Mouse (Mus musculus): ENCODE results near the gene Gm13030. TPM values are rescaled to one million over a fixed set of nuclear protein-coding genes. Genes with fewer than 3 reads are reported as not detected.
A peak's percentile ranks its signal among the peaks of the same experiment; 100 is the strongest.
"Not testable (repeated sequence)": the region's sequence is repeated elsewhere in the genome, so short reads cannot be mapped to it uniquely, and the experiment has no call there.

Gene Gm13030
- polyA plus RNA-seq, 1 experiment from 2014 or later = not detected

DNA sequence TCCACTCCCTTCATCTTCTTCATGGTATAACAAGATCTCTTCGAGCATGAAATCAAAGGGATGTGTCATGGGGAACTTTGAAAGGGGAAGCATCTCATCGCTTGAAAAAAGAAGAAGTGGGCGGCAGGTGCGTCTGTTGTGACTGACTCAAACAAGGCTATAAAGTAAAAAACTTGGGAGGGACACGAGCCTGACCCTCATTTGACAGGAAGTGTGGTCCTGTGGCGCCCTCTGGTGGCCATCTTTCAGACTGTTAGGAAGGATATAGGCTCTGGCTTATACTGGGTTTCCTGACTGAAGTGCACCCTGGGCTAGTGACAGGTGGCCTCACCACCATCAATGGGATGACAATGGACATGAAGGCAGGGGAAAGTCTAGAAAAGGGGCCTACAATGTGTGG is 10.5 kb upstream of the Gm13030 start:
- Histone ChIP-seq H3K27ac (no peak overlapping the region), H3K9me3 (no peaks in the 10 kb centered on the region), H3K4me3 (no peak overlapping the region), H3K27me3 (ENCODE audit: insufficient read depth, poor library complexity, severe bottlenecking) (peaks cover 38% of the 10 kb centered on the region), H3K36me3 (no peaks in the 10 kb centered on the region), H3K4me1 (replicated peaks) (peaks cover 25% of the 10 kb centered on the region)
- WGBS = 19% methylated on average over 6 of the region's 6 CpGs
- peak; percentile 82 for DNase-seq (ENCODE audit: low spot score)

DNA sequence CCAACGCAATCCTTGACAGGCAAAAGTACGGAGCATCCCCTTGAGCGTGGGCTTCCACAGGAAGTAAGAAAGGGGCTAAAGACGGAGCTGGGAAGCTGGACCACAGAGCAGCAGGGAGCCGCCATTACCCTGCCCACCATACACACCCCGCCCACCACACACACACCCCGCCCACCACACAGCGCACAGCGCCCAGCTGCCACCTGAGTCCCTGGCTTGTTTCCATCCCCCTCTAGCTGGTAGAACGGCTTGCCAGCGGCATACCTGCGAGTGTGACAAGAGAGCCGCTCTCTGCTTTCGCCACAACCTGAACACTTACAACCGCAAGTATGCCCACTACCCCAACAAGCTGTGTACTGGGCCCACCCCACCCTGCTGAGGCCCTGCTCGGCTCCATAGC is 8.4 kb upstream of the Gm13030 start:
- peak; percentile 31 for DNase-seq (ENCODE audit: low spot score)
- no peaks in the 10 kb centered on the region for H3K36me3 ChIP-seq
- peaks cover 34% of the 10 kb centered on the region for H3K4me1 ChIP-seq (replicated peaks)
- peak overlapping the region; percentile 64 for H3K27ac ChIP-seq
- peaks cover 38% of the 10 kb centered on the region for H3K27me3 ChIP-seq (ENCODE audit: insufficient read depth, poor library complexity, severe bottlenecking)
- H3K4me3 ChIP-seq = peak overlapping the region; percentile 33; the same call in 1 of the 2 replicates
- no peaks in the 10 kb centered on the region for H3K9me3 ChIP-seq
- 12% methylated on average over 16 of the region's 16 CpGs for WGBS

DNA sequence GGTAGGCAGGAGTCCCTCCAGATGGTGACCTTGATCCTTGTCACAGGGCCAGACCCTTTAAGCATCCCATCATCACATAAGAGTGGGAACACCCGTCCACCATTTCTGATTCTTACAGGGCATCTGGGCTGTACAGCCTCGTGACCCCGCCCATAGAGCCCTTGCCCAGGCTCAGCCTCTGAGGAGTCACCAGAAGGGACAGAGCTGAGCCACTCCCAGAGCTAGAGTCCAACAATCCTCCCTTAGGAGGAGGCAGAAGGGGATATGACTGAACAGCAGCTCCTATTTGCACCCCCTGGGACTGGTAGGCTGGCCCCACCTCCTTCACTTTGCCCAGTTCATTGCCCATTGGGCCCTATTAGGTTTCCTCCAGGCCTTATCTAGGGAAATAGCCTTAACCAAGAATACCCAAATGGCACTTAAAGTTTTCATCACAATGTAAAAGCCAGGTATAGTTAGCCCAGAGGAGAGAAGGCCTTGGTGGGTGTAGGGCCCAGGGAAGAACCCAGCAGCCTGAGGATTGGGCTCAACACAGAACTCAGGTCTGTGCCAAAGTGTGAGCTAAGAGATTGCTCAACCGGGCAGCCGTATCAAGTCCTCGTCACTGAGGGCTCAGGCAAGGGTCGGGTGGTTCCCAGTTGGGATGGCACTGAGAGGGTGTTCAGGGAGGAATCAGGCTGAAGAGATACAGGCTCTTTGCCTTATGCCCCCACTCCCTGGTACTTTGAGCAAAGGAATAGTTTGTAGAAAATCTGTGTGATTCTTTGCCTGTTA is 7.2 kb upstream of the Gm13030 start:
- H3K9me3 ChIP-seq = no peaks in the 10 kb centered on the region
- WGBS = 86% methylated on average over 7 of the region's 7 CpGs

DNA sequence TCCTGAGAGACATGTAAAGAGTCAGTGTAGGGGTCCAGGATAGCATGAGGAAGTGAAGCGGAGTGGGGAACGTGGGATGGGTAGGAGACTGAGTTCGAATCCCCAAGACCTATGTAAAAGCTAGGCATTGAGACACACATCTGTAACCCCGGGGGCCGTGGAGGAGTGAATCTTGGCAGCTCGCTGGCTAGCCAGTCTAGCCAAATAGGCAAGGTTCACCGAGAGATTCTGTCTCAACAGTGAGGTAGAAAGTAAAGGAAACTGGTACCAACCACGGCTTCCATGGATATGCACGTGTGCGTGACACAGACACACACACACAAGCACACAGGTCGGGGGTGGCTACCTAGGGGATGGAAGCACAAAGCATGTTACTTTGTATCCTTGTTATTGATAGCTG is 6.0 kb upstream of the Gm13030 start:
- H3K27me3 ChIP-seq (ENCODE audit: insufficient read depth, poor library complexity, severe bottlenecking) = peaks cover 38% of the 10 kb centered on the region
- peaks cover 34% of the 10 kb centered on the region for H3K4me1 ChIP-seq (replicated peaks)
- no peaks in the 10 kb centered on the region for H3K36me3 ChIP-seq
- WGBS = 90% methylated on average over 11 of the region's 11 CpGs
- no peak for DNase-seq (ENCODE audit: low spot score)
- no peak overlapping the region for H3K4me3 ChIP-seq
- H3K27ac ChIP-seq = 0 out of 2 replicates have a peak overlapping the region, but pooled peaks have one; percentile 54
- H3K9me3 ChIP-seq = no peaks in the 10 kb centered on the region

More for the DNA sequence above, 7.2 kb upstream of the Gm13030 start:
- no peak for DNase-seq (ENCODE audit: low spot score)
- Histone ChIP-seq H3K36me3 (no peaks in the 10 kb centered on the region), H3K4me3 (no peak overlapping the region), H3K27ac (no peak overlapping the region; the same call in 1 of the 2 replicates), H3K27me3 (ENCODE audit: insufficient read depth, poor library complexity, severe bottlenecking) (peaks cover 38% of the 10 kb centered on the region), H3K4me1 (replicated peaks) (peaks cover 34% of the 10 kb centered on the region)

DNA sequence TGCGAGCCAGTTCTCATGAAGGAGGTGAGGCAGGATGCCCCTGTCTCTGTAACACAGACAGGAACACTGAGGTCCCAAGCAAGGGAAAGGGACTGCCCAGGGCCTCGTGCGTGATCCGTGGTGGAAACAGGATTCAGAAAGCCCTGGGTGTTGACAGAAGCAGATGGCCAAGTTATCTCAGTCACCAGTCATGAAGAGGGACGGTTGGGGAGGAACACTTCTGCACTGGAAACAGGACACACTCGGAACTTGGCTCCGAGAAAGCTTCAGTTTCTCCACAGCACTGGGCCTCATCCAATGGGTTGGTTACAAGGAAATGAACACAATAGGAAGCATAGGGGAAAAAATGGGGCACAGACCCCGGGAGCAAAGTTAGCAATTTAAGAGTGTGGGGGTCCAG is 5.0 kb upstream of the Gm13030 start:
- H3K27me3 ChIP-seq (ENCODE audit: insufficient read depth, poor library complexity, severe bottlenecking) = peaks cover 38% of the 10 kb centered on the region
- DNase-seq (ENCODE audit: low spot score) = no peak
- peaks cover 34% of the 10 kb centered on the region for H3K4me1 ChIP-seq (replicated peaks)
- H3K27ac ChIP-seq = 0 out of 2 replicates have a peak overlapping the region, but pooled peaks have one; percentile 12
- H3K9me3 ChIP-seq = no peaks in the 10 kb centered on the region
- H3K36me3 ChIP-seq = no peaks in the 10 kb centered on the region
- WGBS = 67% methylated on average over 8 of the region's 8 CpGs
- H3K4me3 ChIP-seq = no peak overlapping the region

DNA sequence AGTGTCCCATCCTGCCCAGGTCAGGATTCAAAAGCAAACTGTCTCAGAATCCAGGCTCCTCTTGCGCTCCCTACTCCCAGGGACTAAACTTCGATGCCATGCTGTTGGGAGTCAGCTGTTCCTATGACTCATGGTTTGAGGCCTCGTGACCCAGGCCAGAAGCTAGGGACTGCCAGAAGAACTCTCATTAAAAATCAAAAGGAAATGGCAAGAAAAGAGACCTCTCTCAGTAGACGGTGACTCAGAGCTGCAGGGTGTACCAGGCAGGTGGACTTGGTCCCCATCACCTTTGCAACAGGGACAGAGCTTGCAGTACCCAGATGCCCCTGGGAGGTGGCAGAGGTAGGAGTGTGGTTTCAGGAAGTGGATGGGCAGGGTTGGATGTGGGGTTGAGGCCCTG is 4.0 kb upstream of the Gm13030 start, which contains the start of gene Pla2g2e:
TSS of gene Pla2g2e (plus strand) at position 212 of the 400 bp plus-strand sequence.
- Histone ChIP-seq H3K27me3 (ENCODE audit: insufficient read depth, poor library complexity, severe bottlenecking) (peaks cover 31% of the 10 kb centered on the region), H3K4me1 (replicated peaks) (peaks cover 34% of the 10 kb centered on the region), H3K9me3 (no peaks in the 10 kb centered on the region), H3K27ac (0 out of 2 replicates have a peak within 1 kb of the TSS, but pooled peaks have one; percentile 53), H3K36me3 (no peaks in the 10 kb centered on the region), H3K4me3 (no peak within 1 kb of the TSS)
- DNase-seq (ENCODE audit: low spot score) = no peak
- WGBS = 86% methylated on average over 4 of the region's 4 CpGs

DNA sequence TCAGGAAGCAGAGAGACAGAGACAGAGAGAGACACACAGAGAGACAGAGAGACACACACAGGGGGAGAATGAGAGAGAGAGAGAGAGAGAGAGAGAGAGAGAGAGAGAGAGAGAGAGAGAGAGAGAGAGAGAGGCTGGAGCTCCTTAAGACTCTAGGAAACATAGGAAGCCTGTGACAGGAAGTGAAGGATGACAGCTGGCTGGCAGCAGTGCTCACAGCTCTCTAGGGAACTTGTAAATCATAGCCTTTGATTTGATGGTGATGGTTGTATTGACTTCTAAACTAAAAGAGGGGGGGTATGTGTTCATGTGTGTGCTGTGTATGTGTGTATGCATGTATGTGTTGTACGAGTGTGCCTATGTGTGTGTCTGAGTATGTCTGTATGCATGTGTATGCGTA is 2.2 kb upstream of the Gm13030 start:
- WGBS = 91% methylated on average over 2 of the region's 2 CpGs
- no peak for DNase-seq (ENCODE audit: low spot score)
- H3K4me3 ChIP-seq = no peak overlapping the region

DNA sequence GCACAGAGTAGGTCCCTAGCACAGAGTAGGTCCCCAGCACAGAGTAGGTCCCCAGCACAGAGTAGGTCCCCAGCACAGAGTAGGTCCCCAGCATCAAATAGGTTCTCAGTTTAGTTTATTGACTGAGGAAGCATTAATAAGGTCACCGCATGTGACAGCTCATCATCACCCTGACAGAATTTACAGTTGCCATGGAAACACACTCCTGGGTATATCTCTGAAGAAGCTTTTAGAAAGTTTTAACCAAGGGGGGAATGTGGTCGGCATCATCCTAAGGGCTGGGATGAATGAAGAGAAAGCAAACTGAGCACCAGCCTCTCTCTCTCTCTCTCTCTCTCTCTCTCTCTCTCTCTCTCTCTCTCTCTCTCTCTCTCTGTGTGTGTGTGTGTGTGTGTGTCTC is 1.5 kb upstream of the Gm13030 start:
- WGBS = 96% methylated on average over 2 of the region's 2 CpGs
- DNase-seq (ENCODE audit: low spot score); H3K4me3 ChIP-seq; H3K36me3 ChIP-seq; H3K27me3 ChIP-seq (ENCODE audit: insufficient read depth, poor library complexity, severe bottlenecking); H3K9me3 ChIP-seq; H3K27ac ChIP-seq: not testable (repeated sequence)
- H3K4me1 ChIP-seq (replicated peaks) = peaks cover 20% of the 10 kb centered on the region

More for the DNA sequence above, 2.2 kb upstream of the Gm13030 start:
- peaks cover 21% of the 10 kb centered on the region for H3K4me1 ChIP-seq (replicated peaks)
- H3K36me3 ChIP-seq = no peaks in the 10 kb centered on the region
- no peak overlapping the region for H3K27ac ChIP-seq
- H3K9me3 ChIP-seq = no peaks in the 10 kb centered on the region
- peaks cover 14% of the 10 kb centered on the region for H3K27me3 ChIP-seq (ENCODE audit: insufficient read depth, poor library complexity, severe bottlenecking)

DNA sequence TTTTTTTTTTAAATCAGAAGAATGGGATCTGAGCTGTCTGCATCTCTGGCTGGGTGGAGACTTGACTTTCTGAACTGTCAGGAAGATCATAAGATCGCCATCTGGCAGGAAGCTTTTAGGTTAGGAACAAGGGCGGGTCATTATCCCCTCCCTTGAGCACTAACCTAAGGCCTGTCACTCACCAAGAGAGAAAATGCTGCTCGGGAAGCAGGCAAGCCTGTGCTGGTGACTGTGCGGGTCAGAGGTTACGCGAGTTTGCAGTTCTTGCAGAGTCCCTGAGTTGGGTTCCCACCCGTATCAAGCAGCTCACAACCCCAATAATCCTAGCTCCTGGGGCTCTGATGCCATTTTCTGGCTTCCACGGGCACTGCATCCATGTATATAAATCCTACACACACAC is 5.1 kb downstream of the Gm13030 start:
- no peaks in the 10 kb centered on the region for H3K9me3 ChIP-seq
- H3K27ac ChIP-seq = no peak overlapping the region
- no peaks in the 10 kb centered on the region for H3K27me3 ChIP-seq (ENCODE audit: insufficient read depth, poor library complexity, severe bottlenecking)
- 44% methylated on average over 8 of the region's 8 CpGs for WGBS
- DNase-seq (ENCODE audit: low spot score) = peak; percentile 45
- no peaks in the 10 kb centered on the region for H3K36me3 ChIP-seq
- no peak overlapping the region for H3K4me3 ChIP-seq
- H3K4me1 ChIP-seq (replicated peaks) = peaks cover 13% of the 10 kb centered on the region; the same call in 1 of the 2 replicates

DNA sequence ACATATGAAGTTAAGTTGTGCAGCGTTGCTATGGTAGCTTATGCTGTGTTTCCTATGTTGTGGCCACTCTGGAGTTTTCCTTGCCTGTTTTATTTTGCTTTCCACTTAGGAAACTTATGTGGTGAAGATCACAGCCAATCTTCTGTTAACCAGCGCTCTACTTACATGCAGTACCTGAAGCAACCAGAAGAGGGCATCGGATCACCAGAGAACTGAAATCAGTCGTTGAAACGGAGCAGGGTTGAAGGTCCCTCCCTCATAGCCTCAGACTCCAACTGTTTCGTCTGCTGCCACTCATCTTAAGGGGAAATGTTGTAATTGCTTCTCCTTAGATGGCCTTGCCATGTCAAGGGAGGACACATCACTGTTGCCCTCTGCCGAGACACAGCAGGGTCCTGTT is 7.4 kb downstream of the Gm13030 start:
- Histone ChIP-seq H3K36me3 (no peaks in the 10 kb centered on the region), H3K27ac (no peak overlapping the region), H3K27me3 (ENCODE audit: insufficient read depth, poor library complexity, severe bottlenecking) (no peaks in the 10 kb centered on the region), H3K4me3 (no peak overlapping the region), H3K4me1 (replicated peaks) (peaks cover 13% of the 10 kb centered on the region; the same call in 1 of the 2 replicates), H3K9me3 (no peaks in the 10 kb centered on the region)
- DNase-seq (ENCODE audit: low spot score) = peak; percentile 76
- 14% methylated on average over 7 of the region's 7 CpGs for WGBS

DNA sequence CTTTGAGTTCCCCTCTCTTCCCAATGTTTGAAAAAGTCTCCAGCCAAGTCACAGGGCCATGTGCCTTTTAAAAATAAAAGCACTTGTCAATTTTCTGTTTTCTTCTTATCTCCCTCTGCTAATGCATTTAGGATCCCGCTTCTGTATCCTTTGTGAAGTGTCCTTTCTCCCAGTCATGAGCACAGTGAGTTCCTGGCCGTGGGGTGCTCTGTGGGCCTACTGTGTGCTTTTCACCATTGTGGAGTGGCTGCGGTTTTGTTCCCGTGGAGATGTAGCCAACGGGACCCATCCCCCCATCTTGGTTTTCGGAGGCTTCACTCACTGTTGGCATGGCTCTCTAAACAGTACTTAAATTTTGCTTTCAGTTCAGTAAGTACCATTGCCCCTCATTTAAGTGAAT is 7.8 kb downstream of the Gm13030 start:
- no peak for DNase-seq (ENCODE audit: low spot score)
- no peaks in the 10 kb centered on the region for H3K36me3 ChIP-seq
- 71% methylated on average over 6 of the region's 6 CpGs for WGBS
- no peak overlapping the region for H3K27ac ChIP-seq
- H3K9me3 ChIP-seq = no peaks in the 10 kb centered on the region
- H3K4me1 ChIP-seq (replicated peaks) = peaks cover 13% of the 10 kb centered on the region; the same call in 1 of the 2 replicates
- no peak overlapping the region for H3K4me3 ChIP-seq
- H3K27me3 ChIP-seq (ENCODE audit: insufficient read depth, poor library complexity, severe bottlenecking) = no peaks in the 10 kb centered on the region

DNA sequence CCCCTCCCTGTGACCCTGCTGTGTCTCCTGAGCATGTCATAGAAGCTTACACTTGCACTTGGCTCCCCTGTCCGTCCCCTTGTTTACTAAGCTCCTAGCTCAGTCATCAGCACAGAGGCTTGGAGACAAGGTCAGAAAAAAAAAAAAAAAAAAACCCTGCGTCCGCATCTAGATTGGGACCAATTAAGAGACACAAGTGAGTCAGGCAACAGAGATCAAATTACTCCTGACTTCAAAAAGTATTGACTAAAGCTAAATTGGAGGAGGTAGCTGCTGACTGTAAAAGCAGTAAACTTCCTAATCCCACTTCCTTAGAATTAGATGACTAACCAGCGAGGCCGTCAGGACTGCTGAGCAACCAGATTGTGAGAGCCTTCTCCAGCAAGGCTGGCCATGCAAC is 8.7 kb downstream of the Gm13030 start:
- no peaks in the 10 kb centered on the region for H3K36me3 ChIP-seq
- no peak overlapping the region for H3K27ac ChIP-seq
- DNase-seq (ENCODE audit: low spot score) = no peak
- H3K4me1 ChIP-seq (replicated peaks) = peaks cover 16% of the 10 kb centered on the region; the same call in 1 of the 2 replicates
- WGBS = 67% methylated on average over 5 of the region's 5 CpGs
- H3K4me3 ChIP-seq = no peak overlapping the region
- H3K27me3 ChIP-seq (ENCODE audit: insufficient read depth, poor library complexity, severe bottlenecking) = no peaks in the 10 kb centered on the region; the same call in 1 of the 2 replicates
- no peaks in the 10 kb centered on the region for H3K9me3 ChIP-seq

DNA sequence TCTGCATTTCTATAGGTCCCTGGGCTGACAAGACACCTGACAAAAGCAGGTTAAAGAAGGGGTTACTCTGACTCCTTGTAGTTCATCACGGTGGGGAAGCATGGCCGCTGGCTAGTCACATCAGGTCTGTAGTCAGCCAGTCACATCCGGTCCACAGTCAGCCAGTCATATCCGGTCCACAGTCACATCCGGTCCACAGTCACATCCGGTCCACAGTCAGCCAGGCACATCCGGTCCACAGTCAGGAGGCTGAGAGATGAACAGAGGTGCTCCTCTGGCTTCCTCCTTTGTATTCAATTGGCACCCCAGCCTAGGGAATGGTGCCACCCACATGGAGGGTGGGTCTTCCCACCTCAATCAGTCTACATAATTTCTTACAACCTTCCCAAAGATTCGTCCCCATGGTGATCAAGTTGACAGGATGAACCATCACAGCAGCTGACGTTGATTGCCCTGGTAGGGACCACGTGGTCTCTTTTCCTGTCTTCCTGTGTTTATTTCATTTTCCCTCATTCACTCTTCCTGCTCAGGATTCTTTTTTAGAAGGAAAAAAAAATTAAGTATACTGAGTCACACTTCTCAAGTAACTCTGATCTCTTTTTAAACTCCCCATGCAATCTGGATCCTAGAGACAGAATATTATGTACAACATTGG is 10.3 kb downstream of the Gm13030 start, which contains the start of gene Pla2g5:
TSS of gene Pla2g5 (minus strand) at position 139 of the 655 bp plus-strand sequence.
- Histone ChIP-seq H3K36me3 (no peaks in the 10 kb centered on the region), H3K27ac (no peak within 1 kb of the TSS), H3K27me3 (ENCODE audit: insufficient read depth, poor library complexity, severe bottlenecking) (no peaks in the 10 kb centered on the region; the same call in 1 of the 2 replicates), H3K4me1 (replicated peaks) (peaks cover 24% of the 10 kb centered on the region; the same call in 1 of the 2 replicates), H3K9me3 (no peaks in the 10 kb centered on the region), H3K4me3 (no peak within 1 kb of the TSS)
- 73% methylated on average over 10 of the region's 10 CpGs for WGBS
- DNase-seq (ENCODE audit: low spot score) = no peak

All from hindbrain, embryonic 10.5 days (tissue).